Comparison of ENCODE assay signal across 34 mouse cellular contexts in genomic region chr4:114942112-114942511, GRCm38 (mm10). TPM values are rescaled to one million over a fixed set of nuclear protein-coding genes. Genes with fewer than 3 reads are reported as not detected.
DNase-seq lines count a peak whose midpoint lies in the region; ATAC-seq lines count a peak whose summit lies in the region.
"Had no signal": no experiment of that assay in that cellular context is flagged by ENCODE, and none has a peak within 500 bp of the region (broad histone marks: within the 10 kb centered on the region; RNA-seq: fewer than 3 reads in every experiment).

No protein-coding gene starts in this region.

- H3K9me3 ChIP-seq in forebrain, embryonic 13.5 days (replicated peaks) = no peaks in the 10 kb centered on the region
- H3K9me3 ChIP-seq in forebrain, embryonic 10.5 days = no peaks in the 10 kb centered on the region
- no peaks in the 10 kb centered on the region for H3K9me3 ChIP-seq in kidney, embryonic 15.5 days (replicated peaks)
- no peaks in the 10 kb centered on the region for H3K9me3 ChIP-seq in embryonic facial prominence, embryonic 10.5 days
- H3K9me3 ChIP-seq: embryonic facial prominence, embryonic 13.5 days; forebrain, embryonic 15.5 days; hindbrain, embryonic 13.5 days; limb, embryonic 12.5 days; liver, embryonic 12.5 days; neural tube, embryonic 15.5 days had no signal

- no peaks in the 10 kb centered on the region for H3K36me3 ChIP-seq in forebrain, embryonic 13.5 days (ENCODE audit: poor library complexity, severe bottlenecking)
- H3K36me3 ChIP-seq in forebrain, embryonic 10.5 days (replicated peaks) = no peaks in the 10 kb centered on the region
- H3K36me3 ChIP-seq in kidney, embryonic 15.5 days = no peaks in the 10 kb centered on the region
- H3K36me3 ChIP-seq in embryonic facial prominence, embryonic 10.5 days (replicated peaks) = no peaks in the 10 kb centered on the region
- H3K36me3 ChIP-seq: embryonic facial prominence, embryonic 13.5 days; forebrain, embryonic 15.5 days; hindbrain, embryonic 13.5 days; limb, embryonic 12.5 days; liver, embryonic 12.5 days; neural tube, embryonic 15.5 days had no signal

- H3K9ac ChIP-seq in forebrain, embryonic 13.5 days = no peak overlapping the region
- no peak overlapping the region for H3K9ac ChIP-seq in kidney, embryonic 15.5 days
- H3K9ac ChIP-seq: embryonic facial prominence, embryonic 13.5 days; forebrain, embryonic 15.5 days; hindbrain, embryonic 13.5 days; limb, embryonic 12.5 days; liver, embryonic 12.5 days; neural tube, embryonic 15.5 days had no signal

- H3K27me3 ChIP-seq in forebrain, embryonic 13.5 days = peaks cover 51% of the 10 kb centered on the region
- H3K27me3 ChIP-seq in forebrain, embryonic 10.5 days (ENCODE audit: poor library complexity, severe bottlenecking) = peaks cover 90% of the 10 kb centered on the region
- peaks cover 34% of the 10 kb centered on the region for H3K27me3 ChIP-seq in kidney, embryonic 15.5 days
- H3K27me3 ChIP-seq in embryonic facial prominence, embryonic 10.5 days (replicated peaks; ENCODE audit: low read depth, poor library complexity, severe bottlenecking) = peaks cover 91% of the 10 kb centered on the region

- no peak overlapping the region for H3K27ac ChIP-seq in forebrain, embryonic 13.5 days
- no peak overlapping the region for H3K27ac ChIP-seq in forebrain, embryonic 10.5 days
- no peak overlapping the region for H3K27ac ChIP-seq in kidney, embryonic 15.5 days
- no peak overlapping the region for H3K27ac ChIP-seq in embryonic facial prominence, embryonic 10.5 days (replicated peaks)
- H3K27ac ChIP-seq: embryonic facial prominence, embryonic 13.5 days; forebrain, embryonic 15.5 days; heart, adult 2 months; hindbrain, embryonic 13.5 days; limb, embryonic 12.5 days; liver, embryonic 12.5 days; neural tube, embryonic 15.5 days had no signal

- no peak overlapping the region for H3K4me2 ChIP-seq in forebrain, embryonic 13.5 days
- no peak overlapping the region for H3K4me2 ChIP-seq in kidney, embryonic 15.5 days
- H3K4me2 ChIP-seq: embryonic facial prominence, embryonic 13.5 days; forebrain, embryonic 15.5 days; hindbrain, embryonic 13.5 days; limb, embryonic 12.5 days; liver, embryonic 12.5 days; neural tube, embryonic 15.5 days had no signal

- no peak for DNase-seq in forebrain, embryonic 10.5 days (ENCODE audit: extremely low spot score, low spot score)
- no peak for DNase-seq in kidney, postnatal 14 days
- DNase-seq in embryonic facial prominence, embryonic 10.5 days (ENCODE audit: low spot score) = peak; percentile 15
- no peak for DNase-seq in lung, postnatal 25 days (ENCODE audit: low spot score)
- DNase-seq: adrenal gland, postnatal 25 days; cerebellum, adult 8-10 months; cerebellum, postnatal 36 days; gastrocnemius, postnatal 10 days; heart, adult 2 months; heart, postnatal 36 days; kidney, adult 8-10 months; lung, adult 18-20 months; lung, postnatal 14 days; right cerebral cortex, adult 18-20 months had no signal

- 0 out of 2 replicates have a peak, but pooled peaks have one; percentile 30 for ATAC-seq in forebrain, embryonic 13.5 days
- 0 out of 2 replicates have a peak, but pooled peaks have one; percentile 33 for ATAC-seq in kidney, embryonic 15.5 days (replicated peaks; ENCODE audit: low FRiP score)
- peak; percentile 47 for ATAC-seq in megakaryocyte progenitor cell, adult 5-6 weeks (replicated peaks; ENCODE audit: poor library complexity)
- ATAC-seq: CD4-positive, CD25-positive, alpha-beta regulatory T cell, adult 4 months; forebrain, embryonic 15.5 days; inflammation-experienced regulatory T-cells, adult 6 months; liver, embryonic 12.5 days; midbrain, embryonic 16.5 days had no signal

- no peak overlapping the region for H3K4me3 ChIP-seq in forebrain, embryonic 13.5 days
- no peak overlapping the region for H3K4me3 ChIP-seq in forebrain, embryonic 10.5 days
- H3K4me3 ChIP-seq in kidney, embryonic 15.5 days (replicated peaks) = no peak overlapping the region
- H3K4me3 ChIP-seq in embryonic facial prominence, embryonic 10.5 days = no peak overlapping the region
- H3K4me3 ChIP-seq: embryonic facial prominence, embryonic 13.5 days; erythroblast, embryonic 14.5 days; forebrain, embryonic 15.5 days; heart, adult 2 months; hindbrain, embryonic 13.5 days; limb, embryonic 12.5 days; liver, embryonic 12.5 days; myocyte; neural tube, embryonic 15.5 days had no signal

- H3K4me1 ChIP-seq in forebrain, embryonic 13.5 days = peaks cover 13% of the 10 kb centered on the region
- peaks cover 35% of the 10 kb centered on the region for H3K4me1 ChIP-seq in forebrain, embryonic 10.5 days
- H3K4me1 ChIP-seq in kidney, embryonic 15.5 days = peaks cover 12% of the 10 kb centered on the region
- H3K4me1 ChIP-seq in embryonic facial prominence, embryonic 10.5 days = peaks cover 36% of the 10 kb centered on the region
- H3K4me1 ChIP-seq: liver, embryonic 12.5 days had no signal

- 44% methylated on average over 4 of the region's 4 CpGs for WGBS in forebrain, embryonic 13.5 days
- WGBS in forebrain, embryonic 10.5 days = 47% methylated on average over 4 of the region's 4 CpGs
- WGBS in kidney, embryonic 15.5 days = 43% methylated on average over 4 of the region's 4 CpGs
- 41% methylated on average over 4 of the region's 4 CpGs for WGBS in embryonic facial prominence, embryonic 10.5 days

RNA-seq across cellular contexts. Expression of gene Foxe3, which starts 16.3 kb away (rescaled TPM):
- polyA plus RNA-seq in forebrain, embryonic 13.5 days (2015; fragmentation: Nextera tagmentation; extraction: Ambion mirVana) = not detected in 2 replicates
- polyA plus RNA-seq in forebrain, embryonic 10.5 days (2016; fragmentation: Nextera tagmentation; extraction: Ambion mirVana) = 1.1 and 1.5 TPM in 2 replicates
- not detected in 2 replicates for polyA plus RNA-seq in kidney, embryonic 15.5 days (2015; fragmentation: Nextera tagmentation; extraction: Ambion mirVana)
- polyA plus RNA-seq in embryonic facial prominence, embryonic 10.5 days (2016; fragmentation: Nextera tagmentation; extraction: Ambion mirVana) = 1.0 and 1.5 TPM in 2 replicates
- total RNA-seq in megakaryocyte progenitor cell, adult 5-6 weeks (2015) = not detected in 2 replicates
- total RNA-seq in megakaryocyte progenitor cell, adult 5-6 weeks (2017) = not detected in 2 replicates
- total RNA-seq: adrenal gland, postnatal 25 days; gastrocnemius, postnatal 10 days; heart, adult 2 months; heart, postnatal 36 days; layer of hippocampus, postnatal 10 days; left cerebral cortex, adult 8-10 months; megakaryocyte-erythroid progenitor cell, adult 5-6 weeks had no signal
- polyA plus RNA-seq: CD4-positive, CD25-positive, alpha-beta regulatory T cell, adult 4 months; embryonic facial prominence, embryonic 13.5 days; erythroblast, embryonic 14.5 days; forebrain, embryonic 15.5 days; heart, adult 2 months; heart, embryonic 14.5 days; hindbrain, embryonic 13.5 days; inflammation-experienced regulatory T-cells, adult 6 months; limb, embryonic 12.5 days; liver, embryonic 12.5 days; midbrain, embryonic 16.5 days; myocyte; neural tube, embryonic 15.5 days; stomach, embryonic 16.5 days; thymus, postnatal 0 days had no signal

RNA-seq across cellular contexts. Expression of gene Foxd2, which starts 33.4 kb away (rescaled TPM):
- 0.22 and 0.30 TPM in 2 replicates for polyA plus RNA-seq in forebrain, embryonic 13.5 days (2015; fragmentation: Nextera tagmentation; extraction: Ambion mirVana)
- polyA plus RNA-seq in forebrain, embryonic 10.5 days (2016; fragmentation: Nextera tagmentation; extraction: Ambion mirVana) = 1.6 and 1.7 TPM in 2 replicates
- 5.2 and 5.5 TPM in 2 replicates for polyA plus RNA-seq in kidney, embryonic 15.5 days (2015; fragmentation: Nextera tagmentation; extraction: Ambion mirVana)
- polyA plus RNA-seq in embryonic facial prominence, embryonic 10.5 days (2016; fragmentation: Nextera tagmentation; extraction: Ambion mirVana) = 4.6 and 4.8 TPM in 2 replicates
- total RNA-seq in megakaryocyte progenitor cell, adult 5-6 weeks (2015) = 0.12 and 0.29 TPM in 2 replicates
- 0.27 TPM in 1 of 2 replicates, not detected in the other for total RNA-seq in megakaryocyte progenitor cell, adult 5-6 weeks (2017)
- polyA plus RNA-seq: heart, embryonic 14.5 days; stomach, embryonic 16.5 days had no signal

RNA-seq across cellular contexts. Expression of gene Cmpk1, which starts 44.9 kb away (rescaled TPM):
- 119 and 133 TPM in 2 replicates for polyA plus RNA-seq in forebrain, embryonic 13.5 days (2015; fragmentation: Nextera tagmentation; extraction: Ambion mirVana)
- 74.1 and 74.9 TPM in 2 replicates for polyA plus RNA-seq in forebrain, embryonic 10.5 days (2016; fragmentation: Nextera tagmentation; extraction: Ambion mirVana)
- 91.9 and 101 TPM in 2 replicates for polyA plus RNA-seq in kidney, embryonic 15.5 days (2015; fragmentation: Nextera tagmentation; extraction: Ambion mirVana)
- polyA plus RNA-seq in embryonic facial prominence, embryonic 10.5 days (2016; fragmentation: Nextera tagmentation; extraction: Ambion mirVana) = 71.8 and 77.6 TPM in 2 replicates
- 76.3 and 76.4 TPM in 2 replicates for total RNA-seq in megakaryocyte progenitor cell, adult 5-6 weeks (2015)
- 145 and 167 TPM in 2 replicates for total RNA-seq in megakaryocyte progenitor cell, adult 5-6 weeks (2017)

RNA-seq across cellular contexts. Expression of gene Stil, which starts 57.8 kb away (rescaled TPM):
- polyA plus RNA-seq in forebrain, embryonic 13.5 days (2015; fragmentation: Nextera tagmentation; extraction: Ambion mirVana) = 12.6 and 12.8 TPM in 2 replicates
- 22.0 and 24.3 TPM in 2 replicates for polyA plus RNA-seq in forebrain, embryonic 10.5 days (2016; fragmentation: Nextera tagmentation; extraction: Ambion mirVana)
- 12.5 and 13.1 TPM in 2 replicates for polyA plus RNA-seq in kidney, embryonic 15.5 days (2015; fragmentation: Nextera tagmentation; extraction: Ambion mirVana)
- 19.3 and 20.5 TPM in 2 replicates for polyA plus RNA-seq in embryonic facial prominence, embryonic 10.5 days (2016; fragmentation: Nextera tagmentation; extraction: Ambion mirVana)
- total RNA-seq in megakaryocyte progenitor cell, adult 5-6 weeks (2015) = 38.4 and 42.3 TPM in 2 replicates
- total RNA-seq in megakaryocyte progenitor cell, adult 5-6 weeks (2017) = 13.2 and 13.6 TPM in 2 replicates
